Mouse (Mus musculus): Measurements from ENCODE around the gene Acox2. TPM values are rescaled to one million over a fixed set of nuclear protein-coding genes. Genes with fewer than 3 reads are reported as not detected.
A peak's percentile ranks its signal among the peaks of the same experiment; 100 is the strongest.

Acox2 gene
- polyA plus RNA-seq (2014; fragmentation: Nextera tagmentation; extraction: Ambion mirVana) = 0.35 TPM in 1 of 2 replicates, not detected in the other

DNA sequence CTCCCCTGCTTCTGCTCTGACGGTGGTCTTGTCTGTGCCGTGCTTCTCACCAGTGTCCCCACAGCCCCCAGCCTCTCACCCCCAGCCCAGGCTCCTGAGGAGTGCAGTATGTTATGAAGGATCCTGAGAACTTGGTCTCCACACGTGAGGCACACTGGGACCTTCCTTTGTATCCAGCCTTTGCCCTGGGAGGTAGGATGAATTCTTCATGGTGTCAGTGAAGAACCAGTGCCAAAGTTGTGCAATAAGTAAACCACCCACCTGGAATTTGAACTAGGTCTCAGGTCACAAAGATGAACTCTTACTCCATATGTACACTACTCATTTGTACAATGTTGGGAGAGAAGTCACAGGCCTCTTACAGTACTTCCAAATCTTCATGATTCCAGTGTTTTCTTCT, at the start of gene Acox2:
Acox2 (minus strand) TSS at position 188 of the 400 bp plus-strand sequence.
- DNase-seq (ENCODE audit: low spot score) (no peak), ATAC-seq (replicated peaks; ENCODE audit: low FRiP score, low TSS enrichment, low read depth) (no peak)
- no peaks in the 10 kb centered on the region for H3K4me1 ChIP-seq (replicated peaks; ENCODE audit: control insufficient read depth, insufficient read depth, low read length)
- no peaks in the 10 kb centered on the region for H3K36me3 ChIP-seq (ENCODE audit: control insufficient read depth, insufficient read depth, low read length)
- no peaks in the 10 kb centered on the region for H3K27me3 ChIP-seq (replicated peaks; ENCODE audit: control insufficient read depth, insufficient read depth, low read length)
- no peak within 1 kb of the TSS for H3K4me2 ChIP-seq (ENCODE audit: low read length)
- no peak within 1 kb of the TSS for H3K27ac ChIP-seq (ENCODE audit: low read depth)
- no peak within 1 kb of the TSS for H3K9ac ChIP-seq (ENCODE audit: low read length)
- H3K9me3 ChIP-seq (ENCODE audit: control insufficient read depth, low read length) = no peaks in the 10 kb centered on the region
- H3K4me3 ChIP-seq (ENCODE audit: low read depth, low read length) = no peak within 1 kb of the TSS
- whole genome bisulfite sequencing = 65% methylated on average over 3 of the region's 3 CpGs

GRCm38 (mm10) chr14:8308650-8309049, 49.5 kb upstream of the Acox2 start:
- H3K4me2 ChIP-seq (ENCODE audit: low read length) = no peak overlapping the region
- ATAC-seq (replicated peaks; ENCODE audit: low FRiP score, low TSS enrichment, low read depth) (no peak), DNase-seq (ENCODE audit: low spot score) (no peak)
- no peaks in the 10 kb centered on the region for H3K27me3 ChIP-seq (replicated peaks; ENCODE audit: control insufficient read depth, insufficient read depth, low read length)
- H3K9ac ChIP-seq (ENCODE audit: low read length) = no peak overlapping the region
- 55% methylated on average over 3 of the region's 3 CpGs for WGBS
- H3K36me3 ChIP-seq (ENCODE audit: control insufficient read depth, insufficient read depth, low read length) = no peaks in the 10 kb centered on the region
- H3K27ac ChIP-seq (ENCODE audit: low read depth) = no peak overlapping the region
- no peaks in the 10 kb centered on the region for H3K9me3 ChIP-seq (ENCODE audit: control insufficient read depth, low read length)
- no peak overlapping the region for H3K4me3 ChIP-seq (ENCODE audit: low read depth, low read length)
- H3K4me1 ChIP-seq (replicated peaks; ENCODE audit: control insufficient read depth, insufficient read depth, low read length) = 0 out of 2 replicates have a peak, but pooled peaks cover 6% of the 10 kb centered on the region

DNA sequence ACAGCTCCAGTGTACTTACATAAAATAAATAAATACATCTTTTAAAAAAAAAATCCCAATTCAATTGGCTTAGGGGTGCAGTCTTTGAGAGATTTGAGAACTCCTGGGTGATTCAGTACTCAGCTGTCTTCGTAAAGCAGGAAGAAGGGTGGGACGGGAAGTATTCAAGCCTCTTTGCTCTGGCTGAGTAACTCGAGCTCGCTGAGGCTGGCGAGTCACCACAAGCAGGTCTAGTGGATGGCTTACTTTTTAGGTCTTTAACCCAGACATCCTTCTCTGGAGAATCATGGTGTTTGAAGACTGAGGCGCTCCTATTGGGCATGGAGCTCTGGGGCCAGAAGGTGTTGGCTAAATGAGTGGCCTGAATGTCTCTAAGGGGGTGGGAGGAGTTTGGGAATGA, 47.7 kb upstream of the Acox2 start:
- Histone ChIP-seq H3K36me3 (ENCODE audit: control insufficient read depth, insufficient read depth, low read length) (no peaks in the 10 kb centered on the region), H3K4me2 (ENCODE audit: low read length) (no peak overlapping the region), H3K9ac (ENCODE audit: low read length) (no peak overlapping the region), H3K9me3 (ENCODE audit: control insufficient read depth, low read length) (no peaks in the 10 kb centered on the region), H3K27me3 (replicated peaks; ENCODE audit: control insufficient read depth, insufficient read depth, low read length) (no peaks in the 10 kb centered on the region), H3K27ac (ENCODE audit: low read depth) (no peak overlapping the region), H3K4me1 (replicated peaks; ENCODE audit: control insufficient read depth, insufficient read depth, low read length) (0 out of 2 replicates have a peak, but pooled peaks cover 6% of the 10 kb centered on the region), H3K4me3 (ENCODE audit: low read depth, low read length) (no peak overlapping the region)
- 80% methylated on average over 6 of the region's 6 CpGs for WGBS
- ATAC-seq (replicated peaks; ENCODE audit: low FRiP score, low TSS enrichment, low read depth) = no peak
- no peak for DNase-seq (ENCODE audit: low spot score)

DNA sequence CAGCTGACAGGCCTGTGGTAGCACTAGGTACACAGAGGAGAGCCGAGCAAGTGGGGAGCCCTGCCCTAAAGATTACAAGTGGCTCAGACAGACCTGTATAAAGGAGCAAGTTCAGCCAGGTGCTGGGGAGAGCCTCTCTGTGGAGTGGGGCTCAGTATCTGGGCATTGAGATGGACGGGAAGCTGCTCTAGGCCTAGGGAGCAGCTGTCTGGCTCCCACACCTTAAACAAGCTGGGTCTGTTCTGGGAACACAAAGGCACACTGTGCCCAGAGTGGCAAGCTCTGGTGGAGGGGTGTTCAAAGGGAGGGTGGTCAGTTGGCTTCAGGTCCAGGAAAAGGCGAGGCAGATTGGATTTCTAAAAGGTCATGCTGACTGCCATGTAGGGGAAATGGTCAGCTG, 45.9 kb upstream of the Acox2 start:
- Histone ChIP-seq H3K27me3 (replicated peaks; ENCODE audit: control insufficient read depth, insufficient read depth, low read length) (no peaks in the 10 kb centered on the region), H3K9ac (ENCODE audit: low read length) (no peak overlapping the region), H3K4me3 (ENCODE audit: low read depth, low read length) (no peak overlapping the region), H3K9me3 (ENCODE audit: control insufficient read depth, low read length) (no peaks in the 10 kb centered on the region), H3K4me1 (replicated peaks; ENCODE audit: control insufficient read depth, insufficient read depth, low read length) (0 out of 2 replicates have a peak, but pooled peaks cover 5% of the 10 kb centered on the region), H3K4me2 (ENCODE audit: low read length) (no peak overlapping the region), H3K27ac (ENCODE audit: low read depth) (no peak overlapping the region), H3K36me3 (ENCODE audit: control insufficient read depth, insufficient read depth, low read length) (no peaks in the 10 kb centered on the region)
- ATAC-seq (replicated peaks; ENCODE audit: low FRiP score, low TSS enrichment, low read depth) = no peak
- DNase-seq (ENCODE audit: low spot score) = no peak
- WGBS = 57% methylated on average over 3 of the region's 3 CpGs

DNA sequence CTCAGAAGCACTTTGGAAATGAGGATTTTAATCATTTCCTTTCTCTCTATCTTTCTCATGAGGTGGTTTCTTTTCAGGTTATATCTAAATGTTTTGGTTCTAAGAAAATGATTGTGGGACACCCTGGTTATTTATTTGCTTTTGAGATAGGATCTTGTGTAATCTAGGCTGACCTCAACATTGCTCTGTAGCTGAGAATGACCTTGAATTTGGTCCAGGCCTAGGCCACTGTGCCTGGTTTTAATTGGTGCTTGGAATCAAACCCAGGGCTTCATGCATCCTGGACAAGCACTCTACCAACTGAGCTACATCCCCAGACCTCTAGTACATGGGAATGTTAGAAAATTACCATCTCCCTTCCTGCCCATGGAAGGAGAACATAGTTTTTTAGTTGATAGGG, 44.9 kb upstream of the Acox2 start:
- Histone ChIP-seq H3K9ac (ENCODE audit: low read length) (no peak overlapping the region), H3K4me2 (ENCODE audit: low read length) (no peak overlapping the region), H3K36me3 (ENCODE audit: control insufficient read depth, insufficient read depth, low read length) (no peaks in the 10 kb centered on the region), H3K27ac (ENCODE audit: low read depth) (no peak overlapping the region), H3K4me1 (replicated peaks; ENCODE audit: control insufficient read depth, insufficient read depth, low read length) (no peaks in the 10 kb centered on the region), H3K9me3 (ENCODE audit: control insufficient read depth, low read length) (no peaks in the 10 kb centered on the region), H3K27me3 (replicated peaks; ENCODE audit: control insufficient read depth, insufficient read depth, low read length) (no peaks in the 10 kb centered on the region), H3K4me3 (ENCODE audit: low read depth, low read length) (no peak overlapping the region)
- ATAC-seq (replicated peaks; ENCODE audit: low FRiP score, low TSS enrichment, low read depth) (no peak), DNase-seq (ENCODE audit: low spot score) (no peak)

DNA sequence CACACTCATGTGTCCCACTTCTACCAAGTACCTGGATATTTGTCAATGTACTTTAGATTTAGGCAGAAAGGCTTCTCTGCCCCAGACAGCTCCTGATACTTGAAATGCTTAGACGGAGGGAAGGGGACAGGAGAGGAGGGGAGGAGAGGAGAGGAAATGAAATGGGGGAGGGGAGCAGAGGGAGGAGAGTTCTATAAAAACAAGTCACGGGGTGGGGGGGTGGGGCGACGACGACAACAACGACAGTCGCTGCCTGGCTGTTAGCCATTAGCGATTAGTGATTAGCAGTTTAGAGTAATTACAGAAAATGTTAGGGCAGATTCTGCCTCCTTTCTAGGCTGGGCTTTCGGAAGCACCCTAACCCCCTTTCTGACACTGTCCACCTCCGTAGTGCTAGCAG, 43.5 kb upstream of the Acox2 start:
- Histone ChIP-seq H3K27me3 (replicated peaks; ENCODE audit: control insufficient read depth, insufficient read depth, low read length) (no peaks in the 10 kb centered on the region), H3K4me2 (ENCODE audit: low read length) (no peak overlapping the region), H3K4me3 (ENCODE audit: low read depth, low read length) (no peak overlapping the region), H3K36me3 (ENCODE audit: control insufficient read depth, insufficient read depth, low read length) (no peaks in the 10 kb centered on the region), H3K27ac (ENCODE audit: low read depth) (no peak overlapping the region), H3K9ac (ENCODE audit: low read length) (no peak overlapping the region), H3K4me1 (replicated peaks; ENCODE audit: control insufficient read depth, insufficient read depth, low read length) (no peaks in the 10 kb centered on the region), H3K9me3 (ENCODE audit: control insufficient read depth, low read length) (no peaks in the 10 kb centered on the region)
- WGBS = 14% methylated on average over 10 of the region's 10 CpGs
- ATAC-seq (replicated peaks; ENCODE audit: low FRiP score, low TSS enrichment, low read depth) (no peak), DNase-seq (ENCODE audit: low spot score) (no peak)

- no peaks in the 10 kb centered on the region for H3K36me3 ChIP-seq (ENCODE audit: control insufficient read depth, insufficient read depth, low read length)
- ATAC-seq (replicated peaks; ENCODE audit: low FRiP score, low TSS enrichment, low read depth) (no peak), DNase-seq (ENCODE audit: low spot score) (peak; percentile 67)
- H3K27me3 ChIP-seq (replicated peaks; ENCODE audit: control insufficient read depth, insufficient read depth, low read length) = no peaks in the 10 kb centered on the region
- no peak overlapping the region for H3K4me3 ChIP-seq (ENCODE audit: low read depth, low read length)
- H3K9ac ChIP-seq (ENCODE audit: low read length) = no peak overlapping the region
- H3K9me3 ChIP-seq (ENCODE audit: control insufficient read depth, low read length) = no peaks in the 10 kb centered on the region
- H3K27ac ChIP-seq (ENCODE audit: low read depth) = no peak overlapping the region
- H3K4me2 ChIP-seq (ENCODE audit: low read length) = no peak overlapping the region
- H3K4me1 ChIP-seq (replicated peaks; ENCODE audit: control insufficient read depth, insufficient read depth, low read length) = no peaks in the 10 kb centered on the region
- WGBS = 32% methylated on average over 8 of the region's 8 CpGs
Measured at GRCm38 (mm10) chr14:8300281-8300680, 41.1 kb upstream of the Acox2 start.

DNA sequence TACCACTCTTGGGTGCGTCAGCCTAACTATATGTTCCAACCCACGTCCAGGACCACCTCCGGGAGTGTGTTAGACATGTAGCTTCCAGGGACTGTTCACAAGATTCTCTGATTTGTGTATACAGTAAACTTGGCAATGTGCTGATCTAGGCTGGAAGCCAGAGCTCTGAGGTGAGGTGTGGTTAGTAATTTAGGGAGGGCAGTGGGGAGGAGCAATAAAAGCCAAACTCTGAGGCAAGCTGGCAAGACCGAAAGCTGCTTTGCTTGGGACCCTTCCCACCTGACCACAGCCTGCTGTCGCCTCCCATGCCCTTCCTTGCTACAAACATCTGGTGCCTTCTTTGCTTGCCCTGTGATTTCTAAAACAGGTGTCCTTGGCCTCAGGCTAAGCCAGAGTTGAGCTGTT, 38.7 kb upstream of the Acox2 start:
- Histone ChIP-seq H3K9me3 (ENCODE audit: control insufficient read depth, low read length) (no peaks in the 10 kb centered on the region), H3K36me3 (ENCODE audit: control insufficient read depth, insufficient read depth, low read length) (no peaks in the 10 kb centered on the region), H3K27me3 (replicated peaks; ENCODE audit: control insufficient read depth, insufficient read depth, low read length) (no peaks in the 10 kb centered on the region), H3K4me3 (ENCODE audit: low read depth, low read length) (no peak overlapping the region), H3K9ac (ENCODE audit: low read length) (no peak overlapping the region), H3K4me1 (replicated peaks; ENCODE audit: control insufficient read depth, insufficient read depth, low read length) (no peaks in the 10 kb centered on the region), H3K27ac (ENCODE audit: low read depth) (no peak overlapping the region), H3K4me2 (ENCODE audit: low read length) (no peak overlapping the region)
- ATAC-seq (replicated peaks; ENCODE audit: low FRiP score, low TSS enrichment, low read depth) (no peak), DNase-seq (ENCODE audit: low spot score) (no peak)
- WGBS = 62% methylated on average over 5 of the region's 5 CpGs

- H3K9ac ChIP-seq (ENCODE audit: low read length) = no peak overlapping the region
- H3K4me1 ChIP-seq (replicated peaks; ENCODE audit: control insufficient read depth, insufficient read depth, low read length) = no peaks in the 10 kb centered on the region
- 95% methylated on average over 1 of the region's 1 CpGs for WGBS
- no peak overlapping the region for H3K27ac ChIP-seq (ENCODE audit: low read depth)
- no peaks in the 10 kb centered on the region for H3K36me3 ChIP-seq (ENCODE audit: control insufficient read depth, insufficient read depth, low read length)
- H3K9me3 ChIP-seq (ENCODE audit: control insufficient read depth, low read length) = no peaks in the 10 kb centered on the region
- no peak overlapping the region for H3K4me2 ChIP-seq (ENCODE audit: low read length)
- ATAC-seq (replicated peaks; ENCODE audit: low FRiP score, low TSS enrichment, low read depth) (no peak), DNase-seq (ENCODE audit: low spot score) (no peak)
- no peaks in the 10 kb centered on the region for H3K27me3 ChIP-seq (replicated peaks; ENCODE audit: control insufficient read depth, insufficient read depth, low read length)
- H3K4me3 ChIP-seq (ENCODE audit: low read depth, low read length) = no peak overlapping the region
Measured at GRCm38 (mm10) chr14:8294257-8294656, 35.1 kb upstream of the Acox2 start.

Measured in intestine, embryonic 14.5 days (tissue).